Mouse (Mus musculus): ENCODE data around the gene Lekr1. TPM values are rescaled to one million over a fixed set of nuclear protein-coding genes. Genes with fewer than 3 reads are reported as not detected.

Gene Lekr1
- polyA plus RNA-seq, 1 experiment from 2014 or later, result 6.4 TPM

- Histone ChIP-seq H3K27ac (replicated peaks) (no peak overlapping the region), H3K27me3 (no peaks in the 10 kb centered on the region), H3K9me3 (no peaks in the 10 kb centered on the region), H3K9ac (no peak overlapping the region), H3K4me3 (no peak overlapping the region), H3K36me3 (no peaks in the 10 kb centered on the region), H3K4me2 (no peak overlapping the region), H3K4me1 (replicated peaks) (0 out of 2 replicates have a peak, but pooled peaks cover 8% of the 10 kb centered on the region)
- no peak for ATAC-seq (ENCODE audit: low read depth)
- WGBS, result 66% methylated on average over 8 of the region's 8 CpGs
These were observed 179.0 kb downstream of the Lekr1 start for GRCm38 (mm10) chr3:65844851-65845552.

GRCm38 (mm10) chr3:65847158-65847787, 181.2 kb downstream of the Lekr1 start:
- H3K27me3 ChIP-seq, result no peaks in the 10 kb centered on the region
- H3K9me3 ChIP-seq, result no peaks in the 10 kb centered on the region
- 0 out of 2 replicates have a peak, but pooled peaks cover 8% of the 10 kb centered on the region for H3K4me1 ChIP-seq (replicated peaks)
- no peak overlapping the region for H3K27ac ChIP-seq (replicated peaks)
- 83% methylated on average over 4 of the region's 4 CpGs for WGBS
- no peak for ATAC-seq (ENCODE audit: low read depth)
- no peak overlapping the region for H3K9ac ChIP-seq
- H3K4me3 ChIP-seq, result no peak overlapping the region
- no peaks in the 10 kb centered on the region for H3K36me3 ChIP-seq
- no peak overlapping the region for H3K4me2 ChIP-seq

GRCm38 (mm10) chr3:65853746-65854145, 187.7 kb downstream of the Lekr1 start:
- WGBS, result 85% methylated on average over 5 of the region's 5 CpGs
- ATAC-seq (ENCODE audit: low read depth), result no peak

GRCm38 (mm10) chr3:65855521-65855920, 189.5 kb downstream of the Lekr1 start:
- Histone ChIP-seq H3K4me1 (replicated peaks) (peaks cover 12% of the 10 kb centered on the region), H3K36me3 (no peaks in the 10 kb centered on the region), H3K9me3 (no peaks in the 10 kb centered on the region), H3K4me3 (no peak overlapping the region), H3K4me2 (no peak overlapping the region), H3K27ac (replicated peaks) (no peak overlapping the region), H3K27me3 (no peaks in the 10 kb centered on the region), H3K9ac (no peak overlapping the region)
- no peak for ATAC-seq (ENCODE audit: low read depth)
- 83% methylated on average over 5 of the region's 5 CpGs for WGBS

More at GRCm38 (mm10) chr3:65853746-65854145, 187.7 kb downstream of the Lekr1 start:
- Histone ChIP-seq H3K4me1 (replicated peaks) (peaks cover 7% of the 10 kb centered on the region), H3K36me3 (no peaks in the 10 kb centered on the region), H3K4me3 (no peak overlapping the region), H3K9me3 (no peaks in the 10 kb centered on the region), H3K27ac (replicated peaks) (no peak overlapping the region), H3K27me3 (no peaks in the 10 kb centered on the region), H3K4me2 (no peak overlapping the region), H3K9ac (no peak overlapping the region)

- ATAC-seq (ENCODE audit: low read depth), result no peak
- Histone ChIP-seq H3K4me2 (no peak overlapping the region), H3K9me3 (no peaks in the 10 kb centered on the region), H3K27me3 (no peaks in the 10 kb centered on the region), H3K27ac (replicated peaks) (no peak overlapping the region), H3K4me3 (no peak overlapping the region), H3K9ac (no peak overlapping the region), H3K36me3 (no peaks in the 10 kb centered on the region), H3K4me1 (replicated peaks) (peaks cover 31% of the 10 kb centered on the region)
- 33% methylated on average over 11 of the region's 11 CpGs for WGBS
These were observed 192.1 kb downstream of the Lekr1 start for GRCm38 (mm10) chr3:65858118-65858517.

DNA sequence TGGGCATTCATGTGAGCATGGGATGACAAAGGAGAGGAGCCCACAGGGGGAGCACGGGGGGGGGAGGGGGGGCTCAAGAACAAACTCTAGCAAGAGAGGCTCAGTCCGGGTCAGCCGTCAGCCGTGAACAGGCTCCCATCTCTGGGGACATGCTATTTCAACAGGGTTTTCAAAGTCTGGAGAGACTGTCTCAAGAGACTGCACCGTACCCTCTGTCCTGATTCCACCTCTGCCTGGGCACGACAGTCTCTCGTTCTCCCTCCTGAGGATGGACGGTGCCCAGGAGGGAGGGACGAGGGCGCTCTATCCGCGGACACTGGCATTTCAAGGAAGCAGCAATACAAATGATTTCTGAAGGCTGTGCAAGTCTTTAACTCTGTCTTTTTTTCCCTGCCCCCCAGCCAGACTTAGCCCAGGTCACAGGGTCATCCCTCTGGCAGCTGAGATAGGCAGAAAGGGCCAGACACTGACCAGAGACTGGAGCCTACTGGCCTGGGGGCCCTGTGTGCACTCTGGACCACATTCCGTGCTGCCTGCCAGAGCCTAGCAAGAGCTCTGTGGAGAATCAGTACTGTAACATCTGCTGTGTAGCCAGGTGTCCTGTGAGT, 192.8 kb downstream of the Lekr1 start:
- 7% methylated on average over 13 of the region's 13 CpGs for WGBS
- H3K4me3 ChIP-seq, result no peak overlapping the region
- no peak overlapping the region for H3K27ac ChIP-seq (replicated peaks)
- no peaks in the 10 kb centered on the region for H3K36me3 ChIP-seq
- peaks cover 31% of the 10 kb centered on the region for H3K4me1 ChIP-seq (replicated peaks)
- no peaks in the 10 kb centered on the region for H3K9me3 ChIP-seq
- peak overlapping the region; percentile 19; the same call in 1 of the 2 replicates for H3K4me2 ChIP-seq
- H3K9ac ChIP-seq, result no peak overlapping the region; the same call in 1 of the 2 replicates
- no peak for ATAC-seq (ENCODE audit: low read depth)
- no peaks in the 10 kb centered on the region for H3K27me3 ChIP-seq

DNA sequence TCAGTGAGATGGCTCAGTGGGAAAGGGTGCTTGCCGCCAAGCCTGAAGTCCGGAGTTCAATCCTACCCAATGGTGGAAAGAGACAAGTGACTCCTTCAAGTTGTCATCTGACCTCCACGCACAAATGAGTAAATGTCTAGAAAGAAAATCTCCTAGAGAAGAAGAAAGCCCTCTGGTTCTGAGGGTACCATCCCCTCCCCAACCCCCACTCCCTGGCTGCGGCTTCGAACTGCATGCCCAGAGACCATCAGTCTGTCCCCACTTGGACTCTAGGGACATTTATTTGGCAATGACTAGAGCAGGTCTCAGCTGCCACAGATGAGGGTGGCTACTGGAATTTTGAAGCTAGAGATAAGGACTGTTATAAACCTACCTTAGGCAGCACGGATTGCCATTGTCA, 193.7 kb downstream of the Lekr1 start:
- H3K4me2 ChIP-seq, result no peak overlapping the region
- 89% methylated on average over 6 of the region's 6 CpGs for WGBS

GRCm38 (mm10) chr3:65860903-65861302, 194.9 kb downstream of the Lekr1 start:
- WGBS, result 24% methylated on average over 4 of the region's 4 CpGs
- no peak overlapping the region for H3K4me2 ChIP-seq

More for the DNA sequence above, 193.7 kb downstream of the Lekr1 start:
- Histone ChIP-seq H3K4me1 (replicated peaks) (peaks cover 31% of the 10 kb centered on the region), H3K4me3 (no peak overlapping the region), H3K9me3 (no peaks in the 10 kb centered on the region), H3K9ac (no peak overlapping the region), H3K27me3 (no peaks in the 10 kb centered on the region), H3K36me3 (no peaks in the 10 kb centered on the region), H3K27ac (replicated peaks) (no peak overlapping the region)
- no peak for ATAC-seq (ENCODE audit: low read depth)

DNA sequence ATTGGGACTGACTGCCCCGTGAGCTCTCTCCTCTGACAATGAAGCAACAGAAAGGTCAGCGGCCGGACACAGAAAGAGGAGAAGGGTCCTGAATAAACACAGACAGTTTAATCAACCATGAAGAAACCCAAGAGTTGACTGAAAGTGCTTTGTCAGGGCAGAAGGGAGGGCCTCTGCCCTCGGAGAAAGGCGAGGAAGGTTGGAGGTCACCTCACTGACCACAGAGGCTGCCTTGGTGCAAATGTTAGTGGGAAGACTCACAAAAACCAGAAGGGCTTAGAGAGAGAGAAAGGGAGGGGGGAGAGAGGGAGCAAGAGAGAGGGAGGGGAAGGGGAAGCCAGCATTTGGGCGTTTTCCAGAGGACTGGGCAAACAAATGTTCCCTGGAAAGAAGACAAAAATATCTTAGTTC, 195.4 kb downstream of the Lekr1 start:
- no peaks in the 10 kb centered on the region for H3K27me3 ChIP-seq
- 4% methylated on average over 6 of the region's 6 CpGs for WGBS
- no peaks in the 10 kb centered on the region for H3K36me3 ChIP-seq
- no peaks in the 10 kb centered on the region for H3K9me3 ChIP-seq
- no peak overlapping the region for H3K4me2 ChIP-seq
- H3K4me1 ChIP-seq (replicated peaks), result peaks cover 31% of the 10 kb centered on the region
- no peak for ATAC-seq (ENCODE audit: low read depth)
- no peak overlapping the region; the same call in 1 of the 2 replicates for H3K9ac ChIP-seq
- H3K27ac ChIP-seq (replicated peaks), result no peak overlapping the region
- no peak overlapping the region for H3K4me3 ChIP-seq

More at GRCm38 (mm10) chr3:65860903-65861302, 194.9 kb downstream of the Lekr1 start:
- no peaks in the 10 kb centered on the region for H3K9me3 ChIP-seq
- ATAC-seq (ENCODE audit: low read depth), result no peak
- H3K4me1 ChIP-seq (replicated peaks), result peaks cover 31% of the 10 kb centered on the region
- H3K9ac ChIP-seq, result no peak overlapping the region
- H3K27me3 ChIP-seq, result no peaks in the 10 kb centered on the region
- no peaks in the 10 kb centered on the region for H3K36me3 ChIP-seq
- no peak overlapping the region for H3K27ac ChIP-seq (replicated peaks)
- H3K4me3 ChIP-seq, result no peak overlapping the region

GRCm38 (mm10) chr3:65863297-65863696, 197.3 kb downstream of the Lekr1 start:
- H3K9ac ChIP-seq, result peak overlapping the region; percentile 3; the same call in 1 of the 2 replicates

DNA sequence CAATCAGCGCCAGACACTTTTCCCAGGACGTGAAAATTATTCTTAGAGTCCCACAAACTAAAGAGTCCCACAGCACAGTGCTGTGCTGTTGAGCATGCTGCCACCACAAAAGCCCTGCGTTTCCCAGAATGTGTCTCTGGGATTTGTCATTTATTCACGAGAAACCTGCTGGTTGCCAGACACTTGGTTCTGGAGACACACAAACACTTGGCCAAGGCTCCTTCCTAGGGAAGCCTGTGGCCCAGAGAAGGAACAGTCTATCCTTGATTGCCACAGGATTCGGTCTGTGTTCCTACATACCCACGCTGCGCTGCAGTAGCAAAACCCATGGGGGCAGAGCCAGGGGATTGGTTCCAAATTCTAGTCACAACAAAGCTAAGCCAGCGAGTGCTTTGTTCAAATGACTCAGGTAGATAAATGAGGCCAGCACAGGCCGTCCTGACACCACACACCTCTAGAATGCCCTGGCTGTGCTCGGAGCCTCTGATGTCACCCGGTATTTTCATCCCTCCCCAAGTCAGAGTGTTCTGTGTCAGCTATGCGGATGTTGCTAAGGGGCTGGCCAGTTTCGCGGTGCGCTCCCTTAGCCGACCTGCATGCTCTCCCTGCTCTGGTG, 197.8 kb downstream of the Lekr1 start:
- no peak for ATAC-seq (ENCODE audit: low read depth)
- Histone ChIP-seq H3K36me3 (no peaks in the 10 kb centered on the region), H3K27me3 (no peaks in the 10 kb centered on the region), H3K27ac (replicated peaks) (no peak overlapping the region), H3K4me2 (peak overlapping the region; percentile 30), H3K4me1 (replicated peaks) (peaks cover 23% of the 10 kb centered on the region), H3K9me3 (no peaks in the 10 kb centered on the region), H3K9ac (peak overlapping the region; percentile 3; the same call in 1 of the 2 replicates), H3K4me3 (no peak overlapping the region)
- 60% methylated on average over 16 of the region's 16 CpGs for WGBS

More at GRCm38 (mm10) chr3:65863297-65863696, 197.3 kb downstream of the Lekr1 start:
- no peaks in the 10 kb centered on the region for H3K36me3 ChIP-seq
- no peaks in the 10 kb centered on the region for H3K27me3 ChIP-seq
- peaks cover 28% of the 10 kb centered on the region for H3K4me1 ChIP-seq (replicated peaks)
- H3K27ac ChIP-seq (replicated peaks), result no peak overlapping the region
- peak; percentile 93 for ATAC-seq (ENCODE audit: low read depth)
- 2% methylated on average over 11 of the region's 11 CpGs for WGBS
- peak overlapping the region; percentile 30 for H3K4me2 ChIP-seq
- no peak overlapping the region for H3K4me3 ChIP-seq
- no peaks in the 10 kb centered on the region for H3K9me3 ChIP-seq

DNA sequence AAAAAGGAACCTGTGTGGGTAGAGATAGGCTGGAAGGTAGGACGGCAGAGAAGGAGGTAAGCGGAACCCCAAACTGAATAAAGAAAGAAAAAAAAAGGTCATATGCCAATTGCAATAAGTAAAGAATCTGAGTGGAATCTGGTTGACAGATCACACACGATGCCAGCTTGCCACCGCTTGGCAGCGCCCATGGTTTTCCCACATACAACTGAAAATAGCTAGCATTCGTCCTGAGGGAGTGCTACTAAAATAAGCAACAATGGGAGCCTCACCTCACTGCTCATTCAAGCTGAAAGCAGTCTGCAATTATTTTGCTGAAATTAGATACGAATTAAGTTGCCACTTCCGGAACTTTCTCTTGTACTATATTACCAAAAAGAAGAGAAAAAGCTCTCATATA, 202.9 kb downstream of the Lekr1 start:
- WGBS, result 84% methylated on average over 8 of the region's 8 CpGs

More for the DNA sequence above, 202.9 kb downstream of the Lekr1 start:
- Histone ChIP-seq H3K36me3 (no peaks in the 10 kb centered on the region), H3K4me3 (no peak overlapping the region), H3K9ac (no peak overlapping the region), H3K9me3 (no peaks in the 10 kb centered on the region), H3K4me2 (no peak overlapping the region), H3K4me1 (replicated peaks) (peaks cover 20% of the 10 kb centered on the region), H3K27me3 (no peaks in the 10 kb centered on the region), H3K27ac (replicated peaks) (no peak overlapping the region)
- ATAC-seq (ENCODE audit: low read depth), result no peak
